Mouse (Mus musculus): ENCODE measurements around the gene Rbpms2. TPM values are rescaled to one million over a fixed set of nuclear protein-coding genes. Genes with fewer than 3 reads are reported as not detected.

Gene Rbpms2
- polyA plus RNA-seq (2014; fragmentation: Nextera tagmentation; extraction: Ambion mirVana): 2.4 and 3.5 TPM in 2 replicates

DNA sequence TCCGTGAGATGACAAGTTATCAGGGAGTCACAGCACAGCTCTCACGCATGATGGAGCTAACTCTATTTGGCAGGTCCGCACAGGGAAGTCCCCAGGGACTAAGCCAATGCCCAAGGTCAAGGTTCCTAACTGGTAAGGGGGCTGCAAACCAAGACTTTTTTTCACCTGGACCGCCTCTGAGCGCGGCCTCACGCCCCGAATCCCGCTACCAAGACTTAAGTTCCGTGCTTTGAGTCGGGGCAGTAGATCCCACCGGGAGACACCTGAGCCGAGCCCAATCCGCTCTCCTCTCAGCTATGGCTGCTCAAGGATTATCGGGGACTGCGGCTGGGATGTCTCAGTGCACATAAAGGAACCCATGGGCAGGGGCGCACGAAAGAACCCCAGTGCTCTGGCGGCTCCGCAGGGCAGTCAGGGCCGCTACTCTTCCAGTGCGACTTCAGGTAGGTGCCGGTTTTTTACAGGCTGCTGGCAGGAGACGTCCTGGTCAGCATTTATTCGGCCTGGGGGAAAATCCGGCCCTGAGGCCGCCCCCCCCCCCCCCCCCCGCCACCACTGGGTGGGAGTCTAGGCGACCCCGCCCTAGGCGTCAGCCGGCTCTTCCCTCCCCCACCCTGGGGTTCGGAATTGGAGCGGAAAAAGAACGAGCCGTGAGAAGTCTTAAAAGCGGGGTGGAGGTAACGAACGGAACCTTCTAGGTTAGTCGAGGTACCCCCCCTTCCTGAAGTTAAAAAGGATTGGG lies at the start of gene Rbpms2:
Gene Rbpms2, plus strand, starts transcription at position 624 of the 742 bp plus-strand sequence.
- peak; percentile 25 for DNase-seq
- WGBS: 1% methylated on average over 37 of the region's 40 CpGs
- peaks cover 54% of the 10 kb centered on the region for H3K27me3 ChIP-seq (ENCODE audit: control insufficient read depth, insufficient read depth, low read length)

DNA sequence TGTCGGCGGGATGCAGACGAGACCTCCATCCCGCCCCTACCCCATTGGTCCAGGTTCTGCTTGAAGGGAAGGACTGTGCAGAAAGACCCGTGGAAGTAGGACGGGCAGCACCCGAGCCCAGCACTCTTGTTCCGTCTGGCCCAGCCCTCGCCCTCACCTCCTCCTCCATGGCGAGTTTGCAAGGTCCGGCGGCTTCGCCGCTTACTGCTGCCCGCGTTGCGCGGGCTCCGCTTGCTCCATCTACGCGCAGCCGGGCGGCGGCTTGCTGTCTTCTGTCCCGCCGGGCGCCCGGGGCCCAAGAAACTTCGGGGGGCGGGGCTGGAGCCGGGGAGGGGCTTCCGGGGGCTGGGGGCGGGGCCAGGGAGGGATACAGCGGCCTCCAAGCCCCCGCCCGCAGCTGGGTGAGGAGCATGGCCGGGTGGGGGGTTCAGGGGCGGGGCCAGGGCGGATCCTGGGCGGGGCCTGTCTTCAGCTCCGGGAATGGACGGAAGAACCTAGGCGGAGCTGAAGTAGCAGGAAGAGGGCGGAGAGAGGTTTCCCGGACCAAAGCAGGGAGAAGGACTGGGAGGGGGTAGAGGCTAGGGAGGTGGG lies 49.6 kb upstream of the Rbpms2 start, which contains the start of gene Plekho2:
Gene Plekho2, minus strand, starts transcription at position 260 of the 591 bp plus-strand sequence.
- Histone ChIP-seq H3K9ac (replicated peaks; ENCODE audit: low read length) (peak within 1 kb of the TSS; percentile 50), H3K4me3 (replicated peaks; ENCODE audit: low read depth, low read length) (peak within 1 kb of the TSS; percentile 50), H3K4me2 (ENCODE audit: low read length) (peak within 1 kb of the TSS; percentile 71), H3K27me3 (ENCODE audit: control insufficient read depth, insufficient read depth, low read length) (no peaks in the 10 kb centered on the region), H3K36me3 (ENCODE audit: control insufficient read depth, insufficient read depth, low read length) (no peaks in the 10 kb centered on the region), H3K27ac (replicated peaks; ENCODE audit: low read depth, low read length) (peak within 1 kb of the TSS; percentile 74), H3K4me1 (ENCODE audit: control insufficient read depth, insufficient read depth, low read length) (peaks cover 10% of the 10 kb centered on the region; the same call in 1 of the 2 replicates), H3K9me3 (ENCODE audit: control insufficient read depth, low read length) (no peaks in the 10 kb centered on the region)
- DNase-seq: peak; percentile 96
- ATAC-seq (ENCODE audit: low FRiP score, low TSS enrichment): peak; percentile 95
- WGBS: 1% methylated on average over 39 of the region's 45 CpGs

More for the DNA sequence above, at the start of gene Rbpms2:
- H3K4me3 ChIP-seq (replicated peaks; ENCODE audit: low read depth, low read length): peak within 1 kb of the TSS; percentile 64
- H3K4me1 ChIP-seq (ENCODE audit: control insufficient read depth, insufficient read depth, low read length): peaks cover 19% of the 10 kb centered on the region
- ATAC-seq (ENCODE audit: low FRiP score, low TSS enrichment): no peak
- H3K4me2 ChIP-seq (ENCODE audit: low read length): peak within 1 kb of the TSS; percentile 97
- H3K9ac ChIP-seq (replicated peaks; ENCODE audit: low read length): peak within 1 kb of the TSS; percentile 53
- no peaks in the 10 kb centered on the region for H3K9me3 ChIP-seq (ENCODE audit: control insufficient read depth, low read length)
- H3K36me3 ChIP-seq (ENCODE audit: control insufficient read depth, insufficient read depth, low read length): no peaks in the 10 kb centered on the region
- H3K27ac ChIP-seq (replicated peaks; ENCODE audit: low read depth, low read length): no peak within 1 kb of the TSS

DNA sequence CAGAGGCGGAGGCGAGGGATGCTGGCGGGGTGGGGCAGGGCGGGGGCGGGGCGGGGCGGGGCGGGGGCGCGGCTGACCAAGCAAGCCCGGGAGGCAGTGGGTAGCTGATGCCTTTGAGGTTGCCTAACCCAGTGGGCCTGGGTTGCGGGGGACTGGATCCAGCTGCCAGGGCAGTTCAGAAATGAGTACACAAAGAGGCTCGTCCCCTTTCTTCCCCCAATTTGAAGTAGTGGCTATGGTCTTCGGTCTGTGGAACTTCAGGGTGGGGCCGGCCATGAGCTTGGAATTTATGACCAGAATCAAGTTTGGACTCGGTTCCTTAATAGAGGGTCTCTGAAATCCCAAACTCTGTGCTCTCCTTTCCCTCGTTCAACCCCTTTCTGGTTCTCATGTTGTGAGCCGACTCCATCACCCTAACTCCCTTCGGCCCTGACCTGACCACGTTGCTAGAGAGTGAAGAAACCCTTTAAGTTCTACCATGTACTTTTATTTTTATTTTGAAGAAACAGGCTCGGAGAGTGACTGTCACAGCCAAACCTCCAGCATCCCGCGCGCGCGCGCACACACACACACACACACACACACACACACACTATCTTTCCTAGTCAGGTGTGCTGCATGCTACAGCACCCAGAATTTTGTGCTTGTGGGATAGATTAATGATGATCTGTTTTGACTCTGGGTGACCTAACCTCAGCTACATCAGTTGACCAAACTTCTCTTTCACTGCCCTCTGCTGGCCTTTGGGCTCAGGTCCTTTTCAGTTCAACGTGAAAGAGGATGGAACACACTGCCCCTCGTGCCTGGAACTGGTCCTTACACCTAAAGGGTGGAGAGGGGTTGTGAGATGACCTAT lies 48.8 kb upstream of the Rbpms2 start:
- peak overlapping the region; percentile 74 for H3K27ac ChIP-seq (replicated peaks; ENCODE audit: low read depth, low read length)
- peak overlapping the region; percentile 50 for H3K4me3 ChIP-seq (replicated peaks; ENCODE audit: low read depth, low read length)
- peak overlapping the region; percentile 71 for H3K4me2 ChIP-seq (ENCODE audit: low read length)
- H3K27me3 ChIP-seq (ENCODE audit: control insufficient read depth, insufficient read depth, low read length): no peaks in the 10 kb centered on the region
- ATAC-seq (ENCODE audit: low FRiP score, low TSS enrichment): peak; percentile 81
- peaks cover 10% of the 10 kb centered on the region; the same call in 1 of the 2 replicates for H3K4me1 ChIP-seq (ENCODE audit: control insufficient read depth, insufficient read depth, low read length)
- DNase-seq: peak; percentile 87
- 5% methylated on average over 28 of the region's 29 CpGs for WGBS
- no peaks in the 10 kb centered on the region for H3K36me3 ChIP-seq (ENCODE audit: control insufficient read depth, insufficient read depth, low read length)
- no peaks in the 10 kb centered on the region for H3K9me3 ChIP-seq (ENCODE audit: control insufficient read depth, low read length)
- peak overlapping the region; percentile 50 for H3K9ac ChIP-seq (replicated peaks; ENCODE audit: low read length)

DNA sequence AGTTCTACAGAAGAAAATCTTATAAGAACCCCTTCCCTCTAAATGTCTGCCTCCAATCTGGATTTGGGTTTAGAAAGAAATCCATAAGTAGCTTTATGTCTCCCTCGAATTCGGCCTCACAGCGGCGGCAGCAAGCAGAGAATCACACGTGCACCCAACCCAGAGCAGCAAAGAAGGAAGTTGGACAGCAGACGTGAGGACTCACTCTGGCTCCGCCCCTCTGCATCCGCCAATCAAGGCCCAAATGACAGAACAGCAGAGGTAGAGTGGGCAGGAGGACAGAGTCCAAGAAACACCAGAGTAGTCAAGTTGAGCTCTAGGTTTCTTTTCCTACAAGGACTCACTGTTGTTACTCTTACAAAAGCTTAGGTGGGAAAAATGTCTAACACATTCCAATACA lies 46.4 kb upstream of the Rbpms2 start:
- H3K4me1 ChIP-seq (ENCODE audit: control insufficient read depth, insufficient read depth, low read length): peaks cover 18% of the 10 kb centered on the region
- H3K36me3 ChIP-seq (ENCODE audit: control insufficient read depth, insufficient read depth, low read length): no peaks in the 10 kb centered on the region
- no peak for ATAC-seq (ENCODE audit: low FRiP score, low TSS enrichment)
- H3K27ac ChIP-seq (replicated peaks; ENCODE audit: low read depth, low read length): no peak overlapping the region
- no peak for DNase-seq
- no peak overlapping the region for H3K9ac ChIP-seq (replicated peaks; ENCODE audit: low read length)
- H3K9me3 ChIP-seq (ENCODE audit: control insufficient read depth, low read length): no peaks in the 10 kb centered on the region
- no peak overlapping the region for H3K4me2 ChIP-seq (ENCODE audit: low read length)
- no peak overlapping the region for H3K4me3 ChIP-seq (replicated peaks; ENCODE audit: low read depth, low read length)
- no peaks in the 10 kb centered on the region for H3K27me3 ChIP-seq (ENCODE audit: control insufficient read depth, insufficient read depth, low read length)
- 35% methylated on average over 8 of the region's 8 CpGs for WGBS

DNA sequence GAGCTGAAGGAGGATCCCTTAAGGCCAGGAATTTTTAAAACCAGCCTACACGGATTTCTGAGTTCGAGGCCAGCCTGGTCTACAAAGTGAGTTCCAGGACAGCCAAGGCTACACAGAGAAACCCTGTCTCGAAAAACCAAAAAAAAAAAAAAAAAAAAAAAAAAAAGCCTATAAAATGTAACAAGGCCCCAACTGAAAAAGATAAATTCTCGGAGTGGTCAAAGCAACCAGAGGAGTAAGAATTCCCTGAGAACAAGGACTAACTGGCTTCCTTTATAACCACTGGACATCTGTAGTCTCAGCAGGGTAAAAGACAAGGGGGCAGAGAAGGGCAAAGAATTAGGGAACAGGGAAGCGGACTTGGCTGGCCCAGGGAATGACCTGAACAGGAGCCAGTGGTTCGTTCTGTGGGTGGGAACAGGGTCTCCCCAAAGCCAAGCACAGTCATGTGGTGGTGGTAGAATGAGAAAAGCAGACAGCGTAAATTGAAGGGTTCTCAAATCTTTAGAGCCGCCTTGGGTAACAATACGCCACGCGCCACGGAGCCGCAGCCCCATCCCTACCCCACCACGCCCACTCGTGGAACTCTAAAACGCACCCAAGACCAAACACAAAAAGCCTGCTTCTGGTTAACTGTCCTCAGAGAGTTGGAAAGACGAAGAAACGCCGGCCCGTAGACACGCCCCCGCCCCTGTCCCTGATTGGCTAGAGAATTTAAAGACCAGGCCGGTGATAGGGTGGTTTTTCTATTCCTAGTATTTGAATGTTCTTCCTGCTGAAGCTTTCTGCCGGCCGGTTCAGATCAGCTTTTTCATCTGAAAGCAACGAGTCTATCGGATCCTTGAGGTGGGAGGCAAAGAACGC lies 42.8 kb upstream of the Rbpms2 start, which contains the start of gene Pif1:
Gene Pif1, plus strand, starts transcription at position 755 of the 864 bp plus-strand sequence.
- H3K27ac ChIP-seq (replicated peaks; ENCODE audit: low read depth, low read length): no peak within 1 kb of the TSS

DNA sequence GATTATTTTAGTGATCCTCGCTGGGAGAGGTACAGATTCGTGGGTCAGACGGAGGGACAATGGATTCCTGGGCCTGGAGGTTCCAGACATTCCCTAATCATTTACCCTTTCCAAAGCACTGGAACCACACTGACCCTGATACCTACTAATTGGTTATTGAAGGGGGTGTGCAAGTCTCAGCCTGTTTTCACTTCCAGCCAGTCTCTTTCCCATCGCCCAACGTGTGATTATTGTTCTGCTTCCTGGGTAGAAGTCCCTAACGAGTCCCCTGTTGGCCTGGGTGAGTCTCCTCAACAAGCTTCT lies 42.2 kb upstream of the Rbpms2 start:
- Histone ChIP-seq H3K4me1 (ENCODE audit: control insufficient read depth, insufficient read depth, low read length) (peaks cover 8% of the 10 kb centered on the region), H3K36me3 (ENCODE audit: control insufficient read depth, insufficient read depth, low read length) (no peaks in the 10 kb centered on the region), H3K27ac (replicated peaks; ENCODE audit: low read depth, low read length) (no peak overlapping the region), H3K4me2 (ENCODE audit: low read length) (peak overlapping the region; percentile 99), H3K4me3 (replicated peaks; ENCODE audit: low read depth, low read length) (peak overlapping the region; percentile 48), H3K9me3 (ENCODE audit: control insufficient read depth, low read length) (no peaks in the 10 kb centered on the region), H3K27me3 (ENCODE audit: control insufficient read depth, insufficient read depth, low read length) (no peaks in the 10 kb centered on the region), H3K9ac (replicated peaks; ENCODE audit: low read length) (peak overlapping the region; percentile 56)
- ATAC-seq (ENCODE audit: low FRiP score, low TSS enrichment) (no peak), DNase-seq (no peak)
- 0% methylated on average over 6 of the region's 6 CpGs for WGBS

More for the DNA sequence above, 42.8 kb upstream of the Rbpms2 start, which contains the start of gene Pif1:
- H3K4me1 ChIP-seq (ENCODE audit: control insufficient read depth, insufficient read depth, low read length): peaks cover 8% of the 10 kb centered on the region
- DNase-seq (peak; percentile 90), ATAC-seq (ENCODE audit: low FRiP score, low TSS enrichment) (peak; percentile 76; the same call in 1 of the 2 replicates)
- no peaks in the 10 kb centered on the region for H3K27me3 ChIP-seq (ENCODE audit: control insufficient read depth, insufficient read depth, low read length)
- H3K9me3 ChIP-seq (ENCODE audit: control insufficient read depth, low read length): no peaks in the 10 kb centered on the region
- H3K9ac ChIP-seq (replicated peaks; ENCODE audit: low read length): peak within 1 kb of the TSS; percentile 56
- WGBS: 11% methylated on average over 28 of the region's 28 CpGs
- H3K4me3 ChIP-seq (replicated peaks; ENCODE audit: low read depth, low read length): peak within 1 kb of the TSS; percentile 48
- H3K4me2 ChIP-seq (ENCODE audit: low read length): peak within 1 kb of the TSS; percentile 99
- H3K36me3 ChIP-seq (ENCODE audit: control insufficient read depth, insufficient read depth, low read length): no peaks in the 10 kb centered on the region

DNA sequence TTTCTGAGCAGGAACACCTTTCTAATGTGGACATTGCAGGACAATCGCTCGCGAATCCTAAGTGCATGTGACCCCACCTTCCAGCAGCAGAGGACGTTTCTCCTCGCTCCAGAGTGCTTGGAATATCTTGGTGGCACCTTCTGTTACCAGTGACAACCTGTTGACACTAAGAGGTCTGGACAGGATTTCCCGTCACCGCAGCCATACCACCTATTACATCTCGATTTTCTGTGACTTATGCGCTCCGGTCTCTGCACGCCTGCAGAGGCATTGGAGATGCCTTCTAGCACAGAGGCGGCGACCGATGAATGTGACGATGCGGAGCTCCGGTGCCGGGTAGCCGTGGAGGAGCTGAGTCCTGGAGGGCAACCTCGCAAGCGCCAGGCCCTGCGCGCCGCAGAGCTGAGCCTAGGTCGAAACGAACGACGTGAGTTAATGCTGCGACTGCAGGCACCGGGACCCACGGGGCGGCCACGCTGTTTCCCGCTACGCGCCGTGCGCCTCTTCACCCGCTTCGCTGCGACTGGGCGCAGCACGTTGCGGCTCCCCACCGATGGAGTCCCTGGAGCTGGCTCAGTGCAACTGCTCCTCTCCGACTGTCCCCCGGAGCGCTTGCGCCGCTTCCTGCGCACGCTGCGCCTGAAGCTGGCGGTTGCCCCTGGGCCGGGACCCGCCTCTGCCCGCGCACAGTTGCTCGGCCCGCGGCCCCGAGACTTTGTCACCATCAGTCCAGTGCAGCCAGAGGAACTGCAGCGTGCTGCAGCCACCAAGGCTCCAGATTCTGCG lies 41.7 kb upstream of the Rbpms2 start:
- peak overlapping the region; percentile 99 for H3K4me2 ChIP-seq (ENCODE audit: low read length)
- ATAC-seq (ENCODE audit: low FRiP score, low TSS enrichment) (no peak), DNase-seq (peak; percentile 64)
- under 1% methylated on average over 64 of the region's 64 CpGs for WGBS
- H3K9me3 ChIP-seq (ENCODE audit: control insufficient read depth, low read length): no peaks in the 10 kb centered on the region
- no peaks in the 10 kb centered on the region for H3K27me3 ChIP-seq (ENCODE audit: control insufficient read depth, insufficient read depth, low read length)
- H3K36me3 ChIP-seq (ENCODE audit: control insufficient read depth, insufficient read depth, low read length): no peaks in the 10 kb centered on the region
- H3K4me3 ChIP-seq (replicated peaks; ENCODE audit: low read depth, low read length): peak overlapping the region; percentile 48
- H3K9ac ChIP-seq (replicated peaks; ENCODE audit: low read length): peak overlapping the region; percentile 56
- no peak overlapping the region for H3K27ac ChIP-seq (replicated peaks; ENCODE audit: low read depth, low read length)
- peaks cover 8% of the 10 kb centered on the region for H3K4me1 ChIP-seq (ENCODE audit: control insufficient read depth, insufficient read depth, low read length)

Data from midbrain, embryonic 14.5 days (tissue).